Mouse (Mus musculus) lung, embryonic 16.5 days (tissue): Measurements from ENCODE around the gene Clspn. TPM values are rescaled to one million over a fixed set of nuclear protein-coding genes. Genes with fewer than 3 reads are reported as not detected.

Experiments
- ATAC-seq: fragments of 200-750 bp; cut with Nextera tagmentation; 2 replicates; pipeline ENCODE4 v1.8.0; 2017; ENCODE audit warnings: low read depth, mild to moderate bottlenecking, moderate library complexity
- H3K27ac ChIP-seq: fragments of 300-500 bp; sonication (generic); 2 replicates; pipeline ENCODE4 v1.5.1; 2014; ENCODE audit warnings: mild to moderate bottlenecking, control low read depth, low read length
- H3K27me3 ChIP-seq: fragments of 300-500 bp; sonication (generic); 2 replicates; pipeline ENCODE4 v1.6.1; 2014; ENCODE audit warnings: low read depth, low read length, mixed read lengths; ENCODE audit not compliant: control insufficient read depth, insufficient read depth
- H3K36me3 ChIP-seq: fragments of 300-500 bp; sonication (generic); 2 replicates; pipeline ENCODE4 v1.6.1; 2014; ENCODE audit warnings: low read length; ENCODE audit not compliant: control insufficient read depth, insufficient read depth
- H3K4me1 ChIP-seq: fragments of 300-500 bp; sonication (generic); replicated peaks from 2 replicates; pipeline ENCODE4 v1.6.1; 2014; ENCODE audit warnings: low read length, mixed read lengths; ENCODE audit not compliant: control insufficient read depth, insufficient read depth
- H3K4me2 ChIP-seq: fragments of 300-500 bp; sonication (generic); 2 replicates; pipeline ENCODE4 v1.6.1; 2014; ENCODE audit warnings: low read depth, low read length, control low read depth
- H3K4me3 ChIP-seq: fragments of 300-500 bp; sonication (generic); 2 replicates; pipeline ENCODE4 v1.5.1; 2014; ENCODE audit warnings: mild to moderate bottlenecking, low read length, control low read depth
- H3K9ac ChIP-seq: fragments of 300-500 bp; sonication (generic); 2 replicates; pipeline ENCODE4 v1.6.1; 2014; ENCODE audit warnings: low read length, control low read depth
- H3K9me3 ChIP-seq: fragments of 300-500 bp; sonication (generic); 2 replicates; pipeline ENCODE4 v1.6.1; 2016; ENCODE audit warnings: low read length; ENCODE audit not compliant: control insufficient read depth
- WGBS: fragments of 180-500 bp; shearing (Covaris S2); extraction: QIAGEN DNeasy Blood & Tissue Kit; methylation state at CpG from one replicate; pipeline ENCODE4 v1.1.7; 2014; 5-methylcytosine and 5-hydroxymethylcytosine counted together
- polyA plus RNA-seq: library from polyadenylated mRNA; unstranded; fragments of >200 nt; fragmentation: Nextera tagmentation; extraction: Ambion mirVana; gene quantifications from 2 replicates; pipeline ENCODE4 v1.2.1, GENCODE M21; 2015

Gene Clspn
- polyA plus RNA-seq, 1 experiment from 2014 or later: 41.3 TPM

GRCm38 (mm10) chr4:126616312-126616711 is 59.6 kb downstream of the Clspn start:
- no peak overlapping the region for H3K27ac ChIP-seq
- no peak overlapping the region for H3K4me2 ChIP-seq
- H3K9ac ChIP-seq: no peak overlapping the region
- no peaks in the 10 kb centered on the region for H3K36me3 ChIP-seq
- WGBS: 76% methylated on average over 4 of the region's 4 CpGs
- peaks cover 3% of the 10 kb centered on the region; the same call in 1 of the 2 replicates for H3K4me1 ChIP-seq
- H3K9me3 ChIP-seq: no peaks in the 10 kb centered on the region
- H3K4me3 ChIP-seq: no peak overlapping the region
- H3K27me3 ChIP-seq: peaks cover 17% of the 10 kb centered on the region
- no peak for ATAC-seq

DNA sequence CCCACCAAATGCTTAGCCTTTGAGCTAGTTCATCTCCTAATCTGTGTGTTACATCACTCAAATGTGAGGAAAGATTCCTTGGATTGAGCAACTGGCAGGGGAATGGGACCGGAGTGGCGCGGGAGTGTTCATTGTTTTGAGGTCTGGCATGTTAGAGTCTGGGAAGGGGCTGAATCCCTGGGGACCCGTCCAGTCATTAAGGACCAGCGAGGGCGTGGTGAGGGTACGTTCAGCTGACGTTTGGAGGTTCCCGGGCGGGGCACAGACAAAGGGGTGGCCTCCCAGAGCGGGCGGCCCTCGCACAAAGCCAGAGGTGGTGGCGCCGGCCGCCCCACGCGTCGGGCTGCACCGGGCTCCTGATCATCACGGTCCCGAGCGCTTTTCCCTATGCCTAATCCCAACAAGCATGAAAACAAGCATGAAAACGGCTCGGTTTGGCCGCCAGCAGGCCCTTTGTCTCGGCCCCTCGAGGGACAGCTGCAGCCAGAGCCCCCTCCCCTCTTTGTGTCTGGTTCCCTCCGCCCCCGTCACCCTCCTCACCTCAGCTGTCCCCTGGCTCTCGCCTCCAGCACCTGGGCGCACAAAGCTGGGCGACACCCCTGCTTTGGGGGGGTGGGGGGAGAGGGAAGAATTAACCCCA is 63.1 kb downstream of the Clspn start:
- H3K4me1 ChIP-seq: peaks cover 3% of the 10 kb centered on the region; the same call in 1 of the 2 replicates
- peak overlapping the region; percentile 55 for H3K9ac ChIP-seq
- ATAC-seq: no peak; the same call in 1 of the 2 replicates
- no peaks in the 10 kb centered on the region for H3K36me3 ChIP-seq
- WGBS: 7% methylated on average over 33 of the region's 33 CpGs
- no peaks in the 10 kb centered on the region for H3K9me3 ChIP-seq
- peak overlapping the region; percentile 60 for H3K4me2 ChIP-seq
- H3K27ac ChIP-seq: no peak overlapping the region
- H3K27me3 ChIP-seq: peaks cover 17% of the 10 kb centered on the region
- peak overlapping the region; percentile 40 for H3K4me3 ChIP-seq

- no peaks in the 10 kb centered on the region for H3K36me3 ChIP-seq
- peak overlapping the region; percentile 60 for H3K4me2 ChIP-seq
- 23% methylated on average over 13 of the region's 13 CpGs for WGBS
- peaks cover 17% of the 10 kb centered on the region for H3K27me3 ChIP-seq
- no peak overlapping the region for H3K27ac ChIP-seq
- H3K9me3 ChIP-seq: no peaks in the 10 kb centered on the region
- peak overlapping the region; percentile 40 for H3K4me3 ChIP-seq
- H3K9ac ChIP-seq: peak overlapping the region; percentile 55
- peaks cover 3% of the 10 kb centered on the region; the same call in 1 of the 2 replicates for H3K4me1 ChIP-seq
- no peak for ATAC-seq
Observed at GRCm38 (mm10) chr4:126620349-126620874, 63.7 kb downstream of the Clspn start.

DNA sequence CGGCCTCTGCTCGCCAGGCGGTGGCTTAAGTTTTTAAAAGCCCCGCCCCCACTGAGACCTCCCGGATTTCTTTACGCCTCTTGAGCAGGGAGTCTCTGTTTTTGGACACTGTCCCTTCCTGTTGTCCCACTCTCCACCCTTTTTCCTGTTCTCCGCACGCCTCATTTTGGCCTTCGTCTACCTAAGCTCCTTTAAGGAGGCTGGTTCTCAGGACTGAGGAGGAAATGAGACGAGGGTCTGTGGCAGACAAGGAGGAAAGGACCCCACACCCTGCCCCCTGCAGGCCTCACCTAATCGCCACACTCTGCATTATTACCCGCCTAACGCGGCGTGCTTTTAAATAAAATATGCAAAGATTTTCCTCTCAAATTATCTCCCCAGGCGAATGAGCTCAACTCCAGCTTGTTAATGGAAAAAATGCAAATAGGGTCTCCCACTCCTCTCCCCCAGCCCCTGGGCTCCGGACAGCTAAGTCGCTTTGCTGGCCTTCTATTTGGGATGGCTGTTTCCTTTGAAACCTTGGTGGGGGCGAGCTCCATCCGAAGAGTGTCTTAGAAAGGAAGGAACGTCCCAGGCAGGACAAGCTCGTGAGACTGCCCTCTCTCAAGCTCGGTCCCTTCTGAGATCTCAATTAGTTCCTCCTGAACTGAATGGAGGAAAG is 70.4 kb downstream of the Clspn start:
- Histone ChIP-seq H3K4me2 (peak overlapping the region; percentile 58), H3K9me3 (no peaks in the 10 kb centered on the region), H3K27me3 (no peaks in the 10 kb centered on the region), H3K4me3 (peak overlapping the region; percentile 36), H3K9ac (peak overlapping the region; percentile 31; the same call in 1 of the 2 replicates), H3K27ac (no peak overlapping the region), H3K36me3 (no peaks in the 10 kb centered on the region), H3K4me1 (no peaks in the 10 kb centered on the region; the same call in 1 of the 2 replicates)
- 4% methylated on average over 23 of the region's 23 CpGs for WGBS
- ATAC-seq: peak; percentile 57

DNA sequence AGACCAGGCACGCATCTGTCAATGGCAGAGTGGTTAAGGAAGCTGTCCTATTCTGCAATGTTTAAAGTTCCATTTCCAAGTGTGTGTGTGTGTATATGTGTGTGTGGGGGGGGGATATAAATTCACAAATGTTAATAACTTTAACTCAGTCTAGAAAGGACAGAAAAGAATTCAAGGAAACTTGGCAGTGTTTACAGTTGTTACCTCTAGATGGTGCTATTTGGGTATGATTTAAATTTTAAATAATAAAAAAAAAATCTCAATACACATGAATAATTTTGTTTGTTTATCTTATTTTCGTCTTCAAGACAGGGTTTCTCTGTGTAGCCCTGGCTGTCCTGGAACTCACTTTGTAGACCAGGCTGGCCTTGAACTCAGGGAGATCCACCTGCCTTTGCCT is 75.2 kb downstream of the Clspn start:
- Histone ChIP-seq H3K27me3 (no peaks in the 10 kb centered on the region), H3K4me2 (no peak overlapping the region), H3K36me3 (no peaks in the 10 kb centered on the region), H3K9me3 (no peaks in the 10 kb centered on the region), H3K27ac (no peak overlapping the region), H3K4me1 (no peaks in the 10 kb centered on the region; the same call in 1 of the 2 replicates), H3K4me3 (no peak overlapping the region), H3K9ac (no peak overlapping the region)
- no peak for ATAC-seq
- 34% methylated on average over 2 of the region's 2 CpGs for WGBS

DNA sequence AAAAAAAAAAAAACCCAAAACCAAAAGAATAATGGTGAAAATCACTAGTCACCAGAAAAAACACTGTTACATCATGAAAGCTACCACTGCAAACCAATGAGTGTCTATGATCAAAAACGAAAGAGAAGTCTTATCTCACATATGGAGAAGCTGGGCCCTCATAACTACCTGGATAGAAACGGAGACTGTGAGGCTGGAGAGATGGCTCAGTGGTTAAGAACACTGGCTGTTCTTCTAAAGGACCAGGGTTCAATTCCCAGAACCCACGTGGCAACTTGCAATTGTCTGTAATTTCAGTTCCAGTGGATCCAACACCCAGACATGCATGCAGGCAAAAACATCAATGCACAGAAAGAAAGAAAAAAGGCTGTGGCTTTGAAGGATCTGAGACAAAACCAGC is 75.9 kb downstream of the Clspn start:
- no peaks in the 10 kb centered on the region for H3K27me3 ChIP-seq
- no peak overlapping the region for H3K9ac ChIP-seq
- no peak overlapping the region for H3K4me3 ChIP-seq
- H3K4me2 ChIP-seq: no peak overlapping the region
- 55% methylated on average over 3 of the region's 3 CpGs for WGBS
- no peaks in the 10 kb centered on the region for H3K4me1 ChIP-seq
- no peaks in the 10 kb centered on the region for H3K9me3 ChIP-seq
- no peak for ATAC-seq
- no peak overlapping the region for H3K27ac ChIP-seq
- H3K36me3 ChIP-seq: no peaks in the 10 kb centered on the region

DNA sequence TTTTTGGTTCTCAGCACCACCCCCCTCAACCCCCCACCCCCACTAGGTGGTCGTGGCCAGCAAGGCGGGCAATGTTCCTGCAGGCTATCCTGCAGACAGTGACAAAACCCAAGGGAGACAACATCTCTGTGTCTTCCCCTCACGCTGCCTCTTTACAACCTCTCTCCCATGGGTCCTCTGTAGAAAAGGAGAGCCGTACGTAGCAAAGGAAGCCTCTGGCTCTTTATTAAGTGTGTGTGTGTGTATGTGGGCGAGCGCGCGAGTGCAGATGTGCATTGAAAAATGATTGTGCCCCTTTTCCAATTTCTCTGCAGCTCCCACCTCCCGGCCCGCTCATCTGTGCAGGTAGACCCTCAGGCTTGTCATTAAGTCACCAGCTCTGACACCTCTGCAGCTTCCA is 79.6 kb downstream of the Clspn start:
- H3K27me3 ChIP-seq: no peaks in the 10 kb centered on the region
- no peaks in the 10 kb centered on the region for H3K4me1 ChIP-seq
- no peak overlapping the region for H3K9ac ChIP-seq
- no peaks in the 10 kb centered on the region for H3K36me3 ChIP-seq
- no peaks in the 10 kb centered on the region for H3K9me3 ChIP-seq
- 25% methylated on average over 11 of the region's 11 CpGs for WGBS
- no peak overlapping the region for H3K27ac ChIP-seq
- H3K4me3 ChIP-seq: no peak overlapping the region
- H3K4me2 ChIP-seq: no peak overlapping the region
- no peak for ATAC-seq

GRCm38 (mm10) chr4:126637446-126637845 is 80.7 kb downstream of the Clspn start:
- WGBS: 47% methylated on average over 4 of the region's 4 CpGs
- no peak overlapping the region for H3K27ac ChIP-seq
- H3K4me2 ChIP-seq: no peak overlapping the region
- H3K36me3 ChIP-seq: no peaks in the 10 kb centered on the region
- H3K9me3 ChIP-seq: no peaks in the 10 kb centered on the region
- no peak overlapping the region for H3K4me3 ChIP-seq
- no peaks in the 10 kb centered on the region for H3K4me1 ChIP-seq
- no peaks in the 10 kb centered on the region for H3K27me3 ChIP-seq
- ATAC-seq: no peak
- H3K9ac ChIP-seq: no peak overlapping the region

DNA sequence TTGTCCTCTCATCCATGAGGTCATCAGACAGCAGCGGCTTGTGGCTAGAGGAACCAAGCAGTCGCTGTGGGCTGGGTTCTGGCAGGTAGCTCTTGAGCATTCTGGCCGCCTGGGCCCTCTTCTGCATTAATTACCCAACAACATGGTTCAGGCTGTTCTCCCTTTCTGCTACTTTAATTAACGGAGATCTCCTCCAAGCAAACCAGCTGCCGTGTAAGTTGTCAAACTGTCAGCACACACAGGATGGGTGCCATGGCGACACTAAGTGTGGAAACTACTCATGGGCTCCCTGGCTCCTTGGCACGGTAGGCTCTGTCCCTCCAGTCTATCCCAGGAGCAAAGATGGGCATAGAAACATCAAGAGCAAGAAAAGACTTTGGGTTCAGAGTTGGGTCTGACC is 82.6 kb downstream of the Clspn start:
- Histone ChIP-seq H3K4me1 (no peaks in the 10 kb centered on the region), H3K4me2 (no peak overlapping the region), H3K9me3 (no peaks in the 10 kb centered on the region), H3K36me3 (no peaks in the 10 kb centered on the region), H3K27me3 (no peaks in the 10 kb centered on the region), H3K9ac (no peak overlapping the region), H3K27ac (no peak overlapping the region), H3K4me3 (no peak overlapping the region)
- 48% methylated on average over 7 of the region's 7 CpGs for WGBS
- no peak for ATAC-seq
